Mouse (Mus musculus) left cerebral cortex, postnatal 25 days (tissue): ENCODE measurements around the gene Meox2. TPM values are rescaled to one million over a fixed set of nuclear protein-coding genes. Genes with fewer than 3 reads are reported as not detected.
A peak's percentile ranks its signal among the peaks of the same experiment; 100 is the strongest.
"Not testable (repeated sequence)": the region's sequence is repeated elsewhere in the genome, so short reads cannot be mapped to it uniquely, and the experiment has no call there.

Source experiments
- DNase-seq, 2 experiments: peaks; one replicate each; pipeline ENCODE4 v3.0.0; 2022; ENCODE audit warnings: low spot score in 2 of 2, mixed read lengths in 1 of 2
- intact Hi-C: fragments of 180-260 bp; cut with DNase I; formaldehyde crosslinking; loops from one replicate; pipeline ENCODE4 v1.15.1; 2025
- total RNA-seq, 2 experiments: library from RNA; stranded (reverse); gene quantifications; 2 replicates each; pipeline ENCODE4 v1.2.3; 2021

Gene Meox2
- total RNA-seq: under 1 TPM in 1 of 2 experiments, not detected in 1; 0.14 TPM

DNA sequence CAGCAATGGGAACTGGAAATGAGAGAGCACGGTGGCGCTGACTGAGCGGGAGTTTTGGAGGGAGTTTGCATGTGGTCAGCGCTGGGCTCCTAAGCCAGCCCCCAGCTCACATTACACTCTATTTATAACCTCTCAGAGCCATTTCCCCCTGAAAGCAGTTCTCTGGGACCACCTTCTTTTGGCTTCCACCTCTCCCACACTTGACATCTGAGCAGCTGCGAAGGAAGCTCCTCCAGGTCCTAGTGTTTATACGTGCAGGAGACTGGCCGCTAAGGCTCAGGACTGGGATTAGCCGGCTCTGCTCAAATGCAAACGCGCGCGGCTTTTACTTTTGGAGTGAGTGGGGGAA lies at the start of gene Meox2:
Gene Meox2 (plus strand): TSS at position 151 of the 349 bp plus-strand sequence.
- intact Hi-C loops: no loop called here
- DNase-seq: peak in 1 of 2 experiments; percentile 4

- intact Hi-C loops: no loop called here
These were observed 35.7 kb upstream of the Meox2 start for GRCm38 (mm10) chr12:37072636-37073035.

DNA sequence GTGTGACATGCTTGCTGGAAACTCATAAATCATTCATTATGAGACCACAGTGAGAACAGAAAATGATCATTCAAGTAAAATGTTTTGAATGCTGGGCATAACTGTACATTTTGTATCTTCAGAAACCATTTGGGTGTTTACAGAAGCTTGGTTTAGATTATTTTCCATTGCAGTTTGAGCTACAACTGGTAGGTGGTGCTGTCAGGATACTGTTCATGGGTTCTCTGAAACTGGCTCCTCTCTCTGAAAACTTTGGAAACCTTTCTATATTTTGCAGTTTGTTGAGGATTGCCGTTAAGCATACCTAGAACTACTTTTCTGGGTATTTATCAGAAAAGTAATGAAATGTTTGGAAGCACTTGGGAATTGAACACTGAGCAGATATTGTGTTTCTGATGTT lies 31.0 kb upstream of the Meox2 start:
- intact Hi-C loops: loop anchor here (1.0 kb wide), 1 partner anchor 373 kb away; no protein-coding TSS in a partner anchor
- DNase-seq: peak; percentile 2 to 27

More at GRCm38 (mm10) chr12:37072636-37073035, 35.7 kb upstream of the Meox2 start:
- DNase-seq: no peak

- not testable (repeated sequence) for DNase-seq
- intact Hi-C loops: loop anchor here (10.0 kb wide), 1 partner anchor 505 kb away; no protein-coding TSS in a partner anchor
These were observed 28.3 kb upstream of the Meox2 start for GRCm38 (mm10) chr12:37080005-37080404.

DNA sequence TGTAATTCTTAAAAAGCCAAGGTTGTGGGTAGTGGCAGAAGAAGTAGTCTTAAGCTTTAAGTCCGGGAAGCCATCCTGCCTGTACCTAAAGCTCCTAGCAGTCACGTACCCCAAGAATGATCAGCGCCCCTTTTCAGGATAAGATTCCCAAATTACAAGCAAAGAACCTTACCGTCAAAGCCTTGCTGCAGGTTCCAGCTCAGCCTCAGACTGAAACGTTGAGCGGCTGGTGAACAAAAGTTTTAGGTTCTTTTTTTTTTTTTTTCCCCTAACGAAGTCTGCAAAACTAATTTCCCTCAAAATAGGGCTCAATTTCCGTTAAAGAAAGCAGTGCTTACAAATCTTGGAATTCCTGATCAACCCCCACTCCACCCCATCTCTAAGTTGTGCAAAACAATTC lies 1.8 kb upstream of the Meox2 start:
- DNase-seq: no peak
- intact Hi-C loops: no loop called here

DNA sequence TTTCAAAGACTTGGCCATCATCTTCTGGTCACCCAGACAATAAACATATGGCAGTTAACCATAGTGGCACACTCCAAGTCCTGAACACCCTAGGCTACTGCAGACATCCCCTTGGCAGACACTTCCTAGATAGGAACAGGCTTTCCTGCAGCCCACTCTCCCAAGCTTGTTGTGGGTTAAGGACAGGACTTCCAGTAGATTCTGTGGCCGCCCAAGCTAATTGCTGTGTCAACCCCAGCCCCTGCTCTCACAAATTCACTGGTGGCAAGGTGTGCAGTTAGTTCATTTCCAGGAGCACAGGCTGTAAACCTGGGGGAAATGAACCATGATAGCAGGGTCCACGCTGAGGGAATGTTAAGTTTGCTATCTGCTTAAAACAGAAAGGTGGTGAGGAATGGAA lies 1.2 kb upstream of the Meox2 start:
- DNase-seq: no peak
- intact Hi-C loops: no loop called here

DNA sequence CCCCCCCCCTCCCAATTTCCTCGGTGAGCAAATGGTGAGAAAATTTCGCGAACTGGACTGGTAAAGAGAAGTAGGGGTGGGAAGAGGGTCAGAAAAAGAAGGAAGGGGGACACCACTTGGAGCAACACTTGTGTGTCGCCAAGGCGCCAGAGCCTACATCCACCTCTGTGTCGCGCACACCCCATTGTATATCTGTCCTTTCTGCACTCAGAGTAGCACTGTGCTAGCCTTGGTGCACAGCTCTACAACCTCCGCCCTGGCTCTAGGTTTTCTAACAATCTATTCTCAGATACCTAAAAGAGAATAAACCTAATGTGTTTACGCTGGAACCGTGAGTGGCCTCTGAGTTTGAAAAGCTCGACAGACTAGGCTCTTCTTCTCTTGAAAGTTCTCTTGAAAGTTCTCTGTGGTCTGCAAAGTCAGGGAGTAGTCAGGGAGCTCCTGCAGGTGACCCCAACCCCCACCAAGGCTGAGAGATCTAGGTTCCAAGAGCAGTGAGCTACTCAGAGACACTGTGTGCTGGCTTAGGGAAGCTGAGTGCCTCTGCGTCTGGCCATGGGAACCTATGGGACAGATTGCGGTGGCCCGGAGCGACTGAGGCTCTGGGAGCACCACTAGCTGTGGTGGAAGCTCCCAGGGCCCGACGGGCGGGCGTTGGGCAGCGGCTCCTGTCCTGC lies 489 bp upstream of the Meox2 start:
- no peak for DNase-seq
- intact Hi-C loops: no loop called here

DNA sequence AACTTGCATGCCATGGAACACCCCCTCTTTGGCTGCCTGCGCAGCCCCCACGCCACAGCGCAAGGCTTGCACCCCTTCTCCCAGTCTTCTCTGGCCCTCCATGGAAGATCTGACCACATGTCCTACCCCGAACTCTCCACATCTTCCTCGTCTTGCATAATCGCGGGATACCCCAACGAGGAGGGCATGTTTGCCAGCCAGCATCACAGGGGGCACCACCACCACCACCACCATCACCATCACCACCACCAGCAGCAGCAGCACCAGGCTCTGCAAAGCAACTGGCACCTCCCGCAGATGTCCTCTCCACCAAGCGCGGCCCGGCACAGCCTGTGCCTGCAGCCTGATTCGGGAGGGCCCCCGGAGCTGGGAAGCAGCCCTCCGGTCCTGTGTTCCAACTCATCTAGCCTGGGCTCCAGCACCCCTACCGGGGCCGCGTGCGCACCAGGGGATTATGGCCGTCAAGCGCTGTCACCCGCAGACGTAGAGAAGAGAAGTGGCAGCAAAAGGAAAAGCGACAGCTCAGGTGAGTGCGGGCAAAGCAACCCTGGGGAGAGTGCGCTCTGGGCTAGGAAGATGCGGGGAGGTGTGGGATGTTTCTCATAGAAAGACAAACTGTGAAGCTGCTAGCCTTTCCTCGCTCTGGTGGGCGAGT lies 606 bp downstream of the Meox2 start:
- DNase-seq: peak; percentile 3

DNA sequence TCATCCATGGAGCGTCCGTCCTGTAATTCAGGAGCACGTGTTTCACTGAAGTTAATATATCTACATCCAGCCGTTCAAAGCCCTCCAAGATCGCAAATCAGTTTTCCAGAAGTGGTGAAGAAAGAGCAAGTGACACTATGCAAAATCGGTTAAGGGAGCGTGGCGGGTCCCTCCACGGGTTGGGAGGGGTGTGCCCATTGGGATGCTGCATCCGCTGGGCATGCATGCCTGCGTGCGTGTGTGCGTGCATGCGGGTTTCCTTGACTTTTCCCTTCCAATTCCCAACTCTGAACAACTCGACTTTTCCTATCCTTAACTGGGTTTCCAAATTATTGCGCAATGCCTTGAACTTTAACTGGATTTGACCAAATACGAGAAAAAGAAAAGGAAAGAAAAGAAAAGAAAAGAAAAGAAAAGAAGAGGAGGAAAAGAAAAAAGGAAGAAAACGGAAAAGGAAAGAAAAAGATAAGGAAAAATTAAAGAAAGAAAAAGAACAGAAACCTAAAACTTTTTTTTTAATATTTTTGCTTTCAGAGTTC lies 1.2 kb downstream of the Meox2 start:
- intact Hi-C loops: no loop called here
- no peak for DNase-seq

More for the DNA sequence above, 606 bp downstream of the Meox2 start:
- intact Hi-C loops: no loop called here

DNA sequence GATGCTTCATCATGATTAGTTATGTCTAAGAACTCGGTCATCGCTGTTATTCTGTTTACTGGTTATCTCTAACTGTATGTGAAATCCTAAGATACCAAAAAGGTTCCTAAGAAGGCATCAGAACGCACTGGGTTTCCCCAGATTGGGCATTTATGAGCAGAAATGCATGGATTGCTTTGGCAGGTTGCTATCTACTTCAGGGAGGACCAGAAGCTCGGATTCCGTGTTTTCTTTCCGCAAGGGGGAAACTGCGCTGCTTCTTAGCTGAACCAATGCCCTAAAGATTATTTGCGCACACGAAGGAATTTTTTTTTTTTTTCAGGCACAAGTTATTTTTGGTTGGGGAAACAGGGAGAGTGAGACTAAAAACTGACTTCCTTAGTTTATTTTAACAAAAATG lies 2.6 kb downstream of the Meox2 start:
- no peak for DNase-seq
- intact Hi-C loops: no loop called here

DNA sequence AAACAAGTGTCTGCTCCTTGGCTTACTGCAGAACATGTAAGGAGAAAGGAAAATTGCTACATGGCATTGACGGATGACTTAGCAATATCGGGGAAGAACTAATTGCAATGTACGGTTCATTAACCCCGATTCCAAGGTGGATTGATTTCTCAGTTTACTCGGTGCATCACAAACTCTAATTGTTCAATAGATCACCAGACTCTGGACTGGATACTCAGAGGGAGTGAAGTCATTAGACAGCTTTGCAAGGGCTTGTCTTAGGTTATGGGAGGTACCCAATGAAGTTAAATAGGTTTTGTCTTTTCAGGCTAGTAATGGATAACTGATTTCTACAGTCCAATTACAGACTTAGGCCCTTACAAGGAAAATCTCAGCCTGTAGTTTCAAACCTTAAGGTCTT lies 10.9 kb downstream of the Meox2 start:
- intact Hi-C loops: no loop called here

GRCm38 (mm10) chr12:37123763-37124162 lies 15.4 kb downstream of the Meox2 start:
- DNase-seq: no peak

More for the DNA sequence above, 10.9 kb downstream of the Meox2 start:
- no peak for DNase-seq

DNA sequence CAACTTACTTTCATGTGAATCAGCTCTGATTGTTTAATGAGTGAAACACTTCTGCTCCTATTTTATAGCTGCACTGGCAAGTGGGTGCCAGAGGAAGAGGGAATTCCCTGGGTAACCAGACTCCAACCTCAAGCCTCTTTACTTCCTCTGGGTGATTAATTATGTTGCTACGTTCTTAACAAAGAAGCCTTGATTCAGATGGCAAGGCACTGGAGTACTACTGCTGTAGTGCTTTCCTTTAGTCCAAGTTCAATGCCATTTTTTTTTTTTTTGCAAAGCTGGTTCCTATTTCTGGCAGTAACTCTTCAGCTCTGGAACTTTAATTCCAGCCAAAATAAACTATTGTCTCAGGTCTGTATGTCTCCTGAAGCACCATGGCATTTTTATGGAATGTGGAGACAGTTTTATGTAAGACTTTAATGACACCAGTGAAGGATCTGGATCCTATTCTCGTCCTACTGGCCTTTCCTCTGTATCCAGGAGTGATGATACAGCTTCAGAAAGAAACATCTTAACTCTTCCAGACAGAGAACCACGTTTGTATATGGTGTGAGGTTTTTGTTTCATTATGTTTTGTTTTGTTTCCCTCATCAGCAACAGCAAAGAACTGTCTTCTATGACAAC lies 33.9 kb downstream of the Meox2 start:
- intact Hi-C loops: no loop called here

More at GRCm38 (mm10) chr12:37123763-37124162, 15.4 kb downstream of the Meox2 start:
- intact Hi-C loops: no loop called here

GRCm38 (mm10) chr12:37143879-37144278 lies 35.5 kb downstream of the Meox2 start:
- intact Hi-C loops: no loop called here
- DNase-seq: no peak

More for the DNA sequence above, 33.9 kb downstream of the Meox2 start:
- no peak for DNase-seq

GRCm38 (mm10) chr12:37167742-37168141 lies 59.4 kb downstream of the Meox2 start:
- intact Hi-C loops: no loop called here
- DNase-seq: no peak

DNA sequence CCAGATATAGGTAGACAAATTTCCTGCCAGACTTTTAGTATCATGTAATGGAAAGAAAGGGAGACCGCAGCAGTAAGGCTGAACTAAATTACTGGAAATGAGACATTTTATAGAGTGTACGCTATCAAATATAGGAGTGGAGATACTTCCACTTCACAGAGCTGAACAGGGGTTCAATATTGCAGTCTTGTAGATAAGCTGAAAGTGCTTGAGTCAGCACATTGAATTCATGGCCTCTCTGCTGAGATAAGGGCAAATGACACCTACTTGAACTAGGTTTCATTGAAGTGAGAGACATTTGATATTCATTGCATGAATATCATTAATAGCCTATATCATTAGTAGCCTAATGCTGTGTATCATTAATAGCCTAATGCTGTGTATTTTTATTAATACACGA lies 65.0 kb downstream of the Meox2 start:
- intact Hi-C loops: loop anchor here (10.0 kb wide), 1 partner anchor 459 kb away; no protein-coding TSS in a partner anchor
- no peak for DNase-seq

DNA sequence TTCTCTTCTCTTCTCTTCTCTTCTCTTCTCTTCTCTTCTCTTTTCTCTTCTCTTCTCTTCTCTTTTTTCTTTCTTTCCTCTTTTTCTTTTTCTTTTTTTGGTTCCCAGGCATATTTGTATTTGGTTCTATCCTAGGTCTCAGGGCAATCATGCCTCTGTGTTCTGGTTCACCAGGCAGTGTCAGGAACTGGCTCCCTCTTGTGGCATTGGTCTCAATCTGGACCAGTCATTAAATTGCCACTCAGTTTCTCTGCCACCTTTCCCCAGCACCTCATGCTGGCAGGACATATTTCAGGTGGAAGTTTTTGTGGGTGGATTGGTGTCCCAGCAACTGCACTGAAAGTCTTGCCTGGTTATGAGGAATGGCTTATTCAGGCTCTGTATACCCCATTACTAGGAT lies 75.3 kb downstream of the Meox2 start:
- no peak for DNase-seq
- intact Hi-C loops: no loop called here

DNA sequence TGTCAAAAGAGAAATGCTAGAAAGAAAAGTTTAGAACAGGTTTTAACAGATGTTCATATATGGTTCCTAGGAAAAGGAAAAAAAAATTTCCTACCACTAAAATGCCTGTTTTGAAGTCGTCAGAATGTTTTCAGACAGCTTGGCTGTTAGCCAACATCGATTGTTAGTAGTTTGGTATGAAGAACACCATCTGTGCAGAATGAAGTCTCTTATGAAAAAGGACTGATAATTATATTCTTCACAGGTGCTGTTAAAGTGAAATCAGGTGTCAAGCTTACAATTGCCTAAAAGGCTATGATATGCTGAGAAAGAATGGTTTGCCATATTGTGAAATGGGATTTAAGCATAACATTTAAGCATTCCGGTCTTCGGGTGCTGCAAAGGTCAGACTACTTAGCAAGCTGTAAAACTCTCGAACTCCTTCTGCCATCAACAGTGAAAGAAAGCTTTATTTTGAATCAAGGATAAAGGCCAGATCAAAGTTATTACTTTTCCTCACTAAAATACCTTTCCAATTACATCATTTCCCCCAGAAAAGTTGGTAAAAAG lies 80.7 kb downstream of the Meox2 start:
- intact Hi-C loops: no loop called here
- DNase-seq: no peak
